ENCODE assay signal across 8 mouse cellular contexts in the genomic region with DNA sequence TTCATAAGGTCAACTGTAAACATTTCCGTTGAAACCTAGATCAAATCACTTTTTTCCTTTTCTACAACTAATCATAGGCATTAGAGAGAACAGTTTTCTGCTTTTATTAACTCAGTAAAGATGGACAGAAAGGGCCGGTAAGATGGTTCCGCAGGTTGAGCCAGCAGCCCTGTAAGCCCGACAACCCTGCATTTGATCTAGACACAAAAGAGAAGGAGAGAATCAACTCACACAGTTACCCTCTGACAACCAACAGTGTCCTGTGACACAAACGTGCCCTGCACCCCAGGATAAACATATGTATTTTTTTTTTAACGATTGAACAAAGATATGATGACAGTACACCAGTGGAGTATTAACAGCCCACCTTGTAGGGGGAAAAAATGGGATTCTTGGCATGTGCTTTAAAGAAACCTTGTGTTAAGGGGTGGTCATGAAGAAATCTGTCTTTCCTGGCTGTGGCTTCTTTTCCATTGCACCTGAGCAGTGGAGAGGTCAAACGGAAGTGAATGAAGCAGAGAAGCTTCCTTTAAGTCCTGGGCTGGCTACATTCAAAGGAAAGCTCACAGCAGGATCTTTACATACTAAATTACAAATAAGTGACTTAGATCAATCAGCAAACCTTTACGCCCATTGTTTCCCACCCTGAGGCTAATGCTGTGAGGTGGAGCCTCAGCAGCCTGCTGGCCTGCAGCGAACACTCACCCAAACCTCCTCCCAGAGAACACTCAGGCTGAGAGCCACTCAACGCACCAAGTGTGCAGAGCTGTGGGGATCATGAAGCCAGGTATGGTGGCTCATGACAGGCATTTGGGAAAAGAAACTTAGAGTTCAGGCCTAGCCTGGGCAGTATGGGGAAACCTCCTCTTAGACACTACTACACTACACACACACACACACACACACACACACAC.
A peak's percentile ranks its signal among the peaks of the same experiment; 100 is the strongest.
DNase-seq lines count a peak whose midpoint lies in the region; ATAC-seq lines count a peak whose summit lies in the region.

No protein-coding gene starts in this region.

- H3K9ac ChIP-seq in embryonic facial prominence, embryonic 12.5 days, result no peak overlapping the region
- no peak overlapping the region for H3K9ac ChIP-seq in liver, embryonic 15.5 days
- no peak overlapping the region; the same call in 1 of the 2 replicates for H3K9ac ChIP-seq in neural tube, embryonic 15.5 days (replicated peaks)

- no peak for DNase-seq in embryonic facial prominence, embryonic 10.5 days (ENCODE audit: low spot score)
- no peak for DNase-seq in frontal cortex, postnatal 25 days (ENCODE audit: low spot score in 2 of 2)
- DNase-seq in left cerebral cortex, adult 11 months (ENCODE audit: low spot score), result no peak

- 16% methylated on average over 10 of the region's 10 CpGs for WGBS in embryonic facial prominence, embryonic 12.5 days
- 11% methylated on average over 10 of the region's 10 CpGs for WGBS in embryonic facial prominence, embryonic 10.5 days
- 27% methylated on average over 10 of the region's 10 CpGs for WGBS in liver, embryonic 15.5 days (ENCODE audit: insufficient replicate concordance)
- WGBS in neural tube, embryonic 15.5 days, result 17% methylated on average over 10 of the region's 10 CpGs

- no peak overlapping the region for H3K4me3 ChIP-seq in embryonic facial prominence, embryonic 12.5 days
- H3K4me3 ChIP-seq in embryonic facial prominence, embryonic 10.5 days, result no peak overlapping the region
- H3K4me3 ChIP-seq in megakaryocyte, embryonic 14.5 days (replicated peaks), result peak overlapping the region; percentile 54
- no peak overlapping the region for H3K4me3 ChIP-seq in liver, embryonic 15.5 days (replicated peaks)
- H3K4me3 ChIP-seq in neural tube, embryonic 15.5 days (replicated peaks), result no peak overlapping the region

- peaks cover 10% of the 10 kb centered on the region; the same call in 1 of the 2 replicates for H3K4me1 ChIP-seq in embryonic facial prominence, embryonic 12.5 days
- H3K4me1 ChIP-seq in embryonic facial prominence, embryonic 10.5 days, result peaks cover 42% of the 10 kb centered on the region
- H3K4me1 ChIP-seq in megakaryocyte, embryonic 14.5 days, result peaks cover 37% of the 10 kb centered on the region
- 0 out of 2 replicates have a peak, but pooled peaks cover 4% of the 10 kb centered on the region for H3K4me1 ChIP-seq in liver, embryonic 15.5 days (replicated peaks)
- peaks cover 17% of the 10 kb centered on the region for H3K4me1 ChIP-seq in neural tube, embryonic 15.5 days

- no peaks in the 10 kb centered on the region for H3K9me3 ChIP-seq in embryonic facial prominence, embryonic 12.5 days
- no peaks in the 10 kb centered on the region for H3K9me3 ChIP-seq in embryonic facial prominence, embryonic 10.5 days
- no peaks in the 10 kb centered on the region for H3K9me3 ChIP-seq in megakaryocyte, embryonic 14.5 days
- H3K9me3 ChIP-seq in liver, embryonic 15.5 days (replicated peaks), result no peaks in the 10 kb centered on the region
- H3K9me3 ChIP-seq in neural tube, embryonic 15.5 days (replicated peaks), result no peaks in the 10 kb centered on the region

- H3K4me2 ChIP-seq in embryonic facial prominence, embryonic 12.5 days (replicated peaks), result 0 out of 2 replicates have a peak overlapping the region, but pooled peaks have one; percentile 15
- no peak overlapping the region; the same call in 1 of the 2 replicates for H3K4me2 ChIP-seq in liver, embryonic 15.5 days
- H3K4me2 ChIP-seq in neural tube, embryonic 15.5 days, result peak overlapping the region; percentile 41

- H3K27me3 ChIP-seq in embryonic facial prominence, embryonic 12.5 days, result no peaks in the 10 kb centered on the region
- H3K27me3 ChIP-seq in embryonic facial prominence, embryonic 10.5 days (replicated peaks; ENCODE audit: low read depth, poor library complexity, severe bottlenecking), result peaks cover 28% of the 10 kb centered on the region
- peaks cover 11% of the 10 kb centered on the region for H3K27me3 ChIP-seq in megakaryocyte, embryonic 14.5 days (replicated peaks)
- H3K27me3 ChIP-seq in liver, embryonic 15.5 days, result no peaks in the 10 kb centered on the region
- peaks cover 3% of the 10 kb centered on the region; the same call in 1 of the 2 replicates for H3K27me3 ChIP-seq in neural tube, embryonic 15.5 days (replicated peaks)

- no peak overlapping the region for H3K27ac ChIP-seq in embryonic facial prominence, embryonic 12.5 days
- H3K27ac ChIP-seq in embryonic facial prominence, embryonic 10.5 days (replicated peaks), result no peak overlapping the region
- no peak overlapping the region for H3K27ac ChIP-seq in liver, embryonic 15.5 days (replicated peaks)
- peak overlapping the region; percentile 6; the same call in 1 of the 2 replicates for H3K27ac ChIP-seq in neural tube, embryonic 15.5 days (replicated peaks)

- ATAC-seq in embryonic facial prominence, embryonic 12.5 days (ENCODE audit: insufficient number of reproducible peaks, insufficient read depth, low FRiP score, low TSS enrichment), result no peak
- ATAC-seq in megakaryocyte, adult 5-6 weeks (ENCODE audit: poor library complexity, severe bottlenecking), result no peak
- ATAC-seq in liver, embryonic 15.5 days (ENCODE audit: insufficient read depth), result peak; percentile 40; the same call in 1 of the 2 replicates
- ATAC-seq in neural tube, embryonic 15.5 days (ENCODE audit: low FRiP score), result peak; percentile 2; the same call in 1 of the 2 replicates

- no peaks in the 10 kb centered on the region for H3K36me3 ChIP-seq in embryonic facial prominence, embryonic 12.5 days
- H3K36me3 ChIP-seq in embryonic facial prominence, embryonic 10.5 days (replicated peaks), result no peaks in the 10 kb centered on the region
- no peaks in the 10 kb centered on the region for H3K36me3 ChIP-seq in megakaryocyte, embryonic 14.5 days (replicated peaks; ENCODE audit: low read length)
- H3K36me3 ChIP-seq in liver, embryonic 15.5 days (replicated peaks), result no peaks in the 10 kb centered on the region
- no peaks in the 10 kb centered on the region for H3K36me3 ChIP-seq in neural tube, embryonic 15.5 days

Comparison
In these comparisons a context has a peak if more than half of its experiments do, and no peak if none do; other contexts are left out.
1. ATAC-seq: peak in liver, embryonic 15.5 days (single experiment) and neural tube, embryonic 15.5 days (single experiment); none in embryonic facial prominence, embryonic 12.5 days (single experiment) and megakaryocyte, adult 5-6 weeks (single experiment).